Mouse (Mus musculus) olfactory bulb, adult 2 months (tissue): Measurements from ENCODE around the gene Heg1.

ENCODE experiments used
- CTCF ChIP-seq: fragments of 200-500 bp; IDR thresholded peaks from 2 replicates; pipeline ENCODE4 v1.5.1; 2012; ENCODE audit warnings: low read depth, mild to moderate bottlenecking, low read length, moderate library complexity; ENCODE audit not compliant: insufficient read depth
- POLR2A ChIP-seq: fragments of 200-500 bp; IDR thresholded peaks from 2 replicates; pipeline ENCODE4 v1.6.1; 2012; ENCODE audit warnings: mild to moderate bottlenecking, low read depth, low read length, moderate library complexity; ENCODE audit not compliant: insufficient read depth

DNA sequence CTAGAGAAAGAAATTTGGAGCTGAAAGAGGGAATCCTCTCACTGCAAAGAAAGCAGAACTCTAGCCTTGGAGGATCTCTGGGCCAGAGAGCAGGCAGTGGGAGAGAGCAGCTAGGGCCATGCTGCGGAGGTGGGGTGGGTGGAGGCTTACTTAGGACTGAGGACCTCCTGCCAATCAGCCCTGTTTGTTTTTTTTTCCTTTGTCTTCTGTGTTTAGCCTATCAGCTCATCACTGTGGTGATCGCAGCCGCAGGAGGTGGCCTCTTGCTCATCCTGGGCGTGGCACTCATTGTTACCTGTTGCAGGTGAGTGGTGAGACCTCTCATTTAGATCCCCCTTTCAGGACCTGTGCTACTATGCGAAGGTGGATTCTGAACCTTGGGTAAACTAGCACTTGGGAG is 76.4 kb downstream of the Heg1 start:
- TF ChIP-seq CTCF (no peak), POLR2A (no peak)
